Mouse (Mus musculus): ENCODE measurements around the gene Frem1. TPM values are rescaled to one million over a fixed set of nuclear protein-coding genes. Genes with fewer than 3 reads are reported as not detected.

The Frem1 gene
- polyA plus RNA-seq, 1 experiment from 2014 or later: 1.5 TPM

GRCm38 (mm10) chr4:82970901-82971648 lies 81.1 kb downstream of the Frem1 start:
- Histone ChIP-seq H3K27ac (ENCODE audit: low read depth, low read length) (no peak overlapping the region), H3K4me1 (replicated peaks; ENCODE audit: control insufficient read depth, insufficient read depth, low read length) (no peaks in the 10 kb centered on the region), H3K4me3 (ENCODE audit: low read depth, low read length) (no peak overlapping the region), H3K9me3 (ENCODE audit: control insufficient read depth) (no peaks in the 10 kb centered on the region), H3K36me3 (ENCODE audit: control insufficient read depth, insufficient read depth) (no peaks in the 10 kb centered on the region), H3K4me2 (replicated peaks; ENCODE audit: low read depth) (no peak overlapping the region), H3K27me3 (replicated peaks; ENCODE audit: control insufficient read depth, insufficient read depth, low read length) (no peaks in the 10 kb centered on the region), H3K9ac (ENCODE audit: low read depth, low read length) (no peak overlapping the region)
- 89% methylated on average over 12 of the region's 12 CpGs for WGBS
- ATAC-seq: no peak
- no peak for TF ChIP-seq CTCF (IDR thresholded peaks at IDR 0.05; ENCODE audit: low read depth)

- 90% methylated on average over 1 of the region's 1 CpGs for WGBS
- ATAC-seq: no peak
Measured at GRCm38 (mm10) chr4:82961024-82961423, 91.1 kb downstream of the Frem1 start.

GRCm38 (mm10) chr4:82957827-82958538 lies 94.2 kb downstream of the Frem1 start:
- Histone ChIP-seq H3K36me3 (ENCODE audit: control insufficient read depth, insufficient read depth) (no peaks in the 10 kb centered on the region; the same call in 1 of the 2 replicates), H3K27ac (ENCODE audit: low read depth, low read length) (no peak overlapping the region), H3K4me1 (replicated peaks; ENCODE audit: control insufficient read depth, insufficient read depth, low read length) (no peaks in the 10 kb centered on the region), H3K9me3 (ENCODE audit: control insufficient read depth) (no peaks in the 10 kb centered on the region), H3K9ac (ENCODE audit: low read depth, low read length) (no peak overlapping the region), H3K4me3 (ENCODE audit: low read depth, low read length) (no peak overlapping the region), H3K27me3 (replicated peaks; ENCODE audit: control insufficient read depth, insufficient read depth, low read length) (no peaks in the 10 kb centered on the region), H3K4me2 (replicated peaks; ENCODE audit: low read depth) (no peak overlapping the region)
- ATAC-seq: no peak
- WGBS: 81% methylated on average over 14 of the region's 14 CpGs
- TF ChIP-seq CTCF (IDR thresholded peaks at IDR 0.05; ENCODE audit: low read depth): no peak

More at GRCm38 (mm10) chr4:82961024-82961423, 91.1 kb downstream of the Frem1 start:
- H3K4me3 ChIP-seq (ENCODE audit: low read depth, low read length): no peak overlapping the region
- no peaks in the 10 kb centered on the region for H3K9me3 ChIP-seq (ENCODE audit: control insufficient read depth)
- no peak for TF ChIP-seq CTCF (IDR thresholded peaks at IDR 0.05; ENCODE audit: low read depth)
- no peaks in the 10 kb centered on the region for H3K27me3 ChIP-seq (replicated peaks; ENCODE audit: control insufficient read depth, insufficient read depth, low read length)
- H3K4me1 ChIP-seq (replicated peaks; ENCODE audit: control insufficient read depth, insufficient read depth, low read length): no peaks in the 10 kb centered on the region
- H3K27ac ChIP-seq (ENCODE audit: low read depth, low read length): no peak overlapping the region
- H3K9ac ChIP-seq (ENCODE audit: low read depth, low read length): no peak overlapping the region
- no peak overlapping the region for H3K4me2 ChIP-seq (replicated peaks; ENCODE audit: low read depth)
- no peaks in the 10 kb centered on the region; the same call in 1 of the 2 replicates for H3K36me3 ChIP-seq (ENCODE audit: control insufficient read depth, insufficient read depth)

GRCm38 (mm10) chr4:82953992-82954391 lies 98.1 kb downstream of the Frem1 start:
- 71% methylated on average over 4 of the region's 4 CpGs for WGBS
- Histone ChIP-seq H3K4me1 (replicated peaks; ENCODE audit: control insufficient read depth, insufficient read depth, low read length) (no peaks in the 10 kb centered on the region), H3K27ac (ENCODE audit: low read depth, low read length) (no peak overlapping the region), H3K9ac (ENCODE audit: low read depth, low read length) (no peak overlapping the region), H3K27me3 (replicated peaks; ENCODE audit: control insufficient read depth, insufficient read depth, low read length) (no peaks in the 10 kb centered on the region), H3K9me3 (ENCODE audit: control insufficient read depth) (no peaks in the 10 kb centered on the region), H3K4me2 (replicated peaks; ENCODE audit: low read depth) (no peak overlapping the region), H3K4me3 (ENCODE audit: low read depth, low read length) (no peak overlapping the region), H3K36me3 (ENCODE audit: control insufficient read depth, insufficient read depth) (no peaks in the 10 kb centered on the region; the same call in 1 of the 2 replicates)
- no peak for ATAC-seq
- no peak for TF ChIP-seq CTCF (IDR thresholded peaks at IDR 0.05; ENCODE audit: low read depth)

- Histone ChIP-seq H3K36me3 (ENCODE audit: control insufficient read depth, insufficient read depth) (no peaks in the 10 kb centered on the region), H3K9me3 (ENCODE audit: control insufficient read depth) (no peaks in the 10 kb centered on the region), H3K4me3 (ENCODE audit: low read depth, low read length) (no peak overlapping the region), H3K27me3 (replicated peaks; ENCODE audit: control insufficient read depth, insufficient read depth, low read length) (no peaks in the 10 kb centered on the region), H3K9ac (ENCODE audit: low read depth, low read length) (no peak overlapping the region), H3K27ac (ENCODE audit: low read depth, low read length) (no peak overlapping the region), H3K4me1 (replicated peaks; ENCODE audit: control insufficient read depth, insufficient read depth, low read length) (no peaks in the 10 kb centered on the region), H3K4me2 (replicated peaks; ENCODE audit: low read depth) (no peak overlapping the region)
- TF ChIP-seq CTCF (IDR thresholded peaks at IDR 0.05; ENCODE audit: low read depth): no peak
- no peak for ATAC-seq
- 86% methylated on average over 8 of the region's 8 CpGs for WGBS
Measured at GRCm38 (mm10) chr4:82949511-82949910, 102.6 kb downstream of the Frem1 start.

GRCm38 (mm10) chr4:82946721-82947120 lies 105.4 kb downstream of the Frem1 start:
- TF ChIP-seq CTCF (IDR thresholded peaks at IDR 0.05; ENCODE audit: low read depth): no peak
- no peaks in the 10 kb centered on the region for H3K9me3 ChIP-seq (ENCODE audit: control insufficient read depth)
- H3K27ac ChIP-seq (ENCODE audit: low read depth, low read length): no peak overlapping the region
- no peaks in the 10 kb centered on the region for H3K36me3 ChIP-seq (ENCODE audit: control insufficient read depth, insufficient read depth)
- H3K4me1 ChIP-seq (replicated peaks; ENCODE audit: control insufficient read depth, insufficient read depth, low read length): no peaks in the 10 kb centered on the region
- no peaks in the 10 kb centered on the region for H3K27me3 ChIP-seq (replicated peaks; ENCODE audit: control insufficient read depth, insufficient read depth, low read length)
- H3K4me3 ChIP-seq (ENCODE audit: low read depth, low read length): no peak overlapping the region
- 89% methylated on average over 8 of the region's 8 CpGs for WGBS
- H3K9ac ChIP-seq (ENCODE audit: low read depth, low read length): no peak overlapping the region
- ATAC-seq: no peak
- H3K4me2 ChIP-seq (replicated peaks; ENCODE audit: low read depth): no peak overlapping the region
